Mouse (Mus musculus): ENCODE measurements around the gene Fam76a. TPM values are rescaled to one million over a fixed set of nuclear protein-coding genes. Genes with fewer than 3 reads are reported as not detected.
"Not testable (repeated sequence)": the region's sequence is repeated elsewhere in the genome, so short reads cannot be mapped to it uniquely, and the experiment has no call there.

The Fam76a gene
- total RNA-seq, 1 experiment from 2014 or later, result 35.4 TPM

GRCm38 (mm10) chr4:132946047-132947001, 24.0 kb upstream of the Fam76a start:
- ATAC-seq (ENCODE audit: extremely low read depth, insufficient number of reproducible peaks, low FRiP score, poor library complexity, severe bottlenecking), result peak; percentile 27; the same call in 1 of the 2 replicates

- ATAC-seq (ENCODE audit: extremely low read depth, insufficient number of reproducible peaks, low FRiP score, poor library complexity, severe bottlenecking), result peak; percentile 85
Measured at GRCm38 (mm10) chr4:132945261-132946046, 23.1 kb upstream of the Fam76a start.

GRCm38 (mm10) chr4:132944776-132945175, 22.4 kb upstream of the Fam76a start:
- no peak for ATAC-seq (ENCODE audit: extremely low read depth, insufficient number of reproducible peaks, low FRiP score, poor library complexity, severe bottlenecking)

- no peak for ATAC-seq (ENCODE audit: extremely low read depth, insufficient number of reproducible peaks, low FRiP score, poor library complexity, severe bottlenecking)
Measured at GRCm38 (mm10) chr4:132944106-132944505, 21.7 kb upstream of the Fam76a start.

GRCm38 (mm10) chr4:132943088-132943487, 20.7 kb upstream of the Fam76a start:
- no peak for ATAC-seq (ENCODE audit: extremely low read depth, insufficient number of reproducible peaks, low FRiP score, poor library complexity, severe bottlenecking)

- no peak for ATAC-seq (ENCODE audit: extremely low read depth, insufficient number of reproducible peaks, low FRiP score, poor library complexity, severe bottlenecking)
Measured at GRCm38 (mm10) chr4:132941012-132941729, 18.8 kb upstream of the Fam76a start.

- peak; percentile 54; the same call in 1 of the 2 replicates for ATAC-seq (ENCODE audit: extremely low read depth, insufficient number of reproducible peaks, low FRiP score, poor library complexity, severe bottlenecking)
Measured at GRCm38 (mm10) chr4:132939421-132940127, 17.2 kb upstream of the Fam76a start.

GRCm38 (mm10) chr4:132938181-132938941, 16.0 kb upstream of the Fam76a start:
- ATAC-seq (ENCODE audit: extremely low read depth, insufficient number of reproducible peaks, low FRiP score, poor library complexity, severe bottlenecking), result no peak

- ATAC-seq (ENCODE audit: extremely low read depth, insufficient number of reproducible peaks, low FRiP score, poor library complexity, severe bottlenecking), result no peak
Measured at GRCm38 (mm10) chr4:132934639-132935038, 12.3 kb upstream of the Fam76a start.

GRCm38 (mm10) chr4:132932752-132933404, 10.5 kb upstream of the Fam76a start:
- no peak for ATAC-seq (ENCODE audit: extremely low read depth, insufficient number of reproducible peaks, low FRiP score, poor library complexity, severe bottlenecking)

GRCm38 (mm10) chr4:132930784-132931183, 8.4 kb upstream of the Fam76a start:
- ATAC-seq (ENCODE audit: extremely low read depth, insufficient number of reproducible peaks, low FRiP score, poor library complexity, severe bottlenecking), result peak; percentile 88

GRCm38 (mm10) chr4:132926520-132926919, 4.2 kb upstream of the Fam76a start:
- not testable (repeated sequence) for ATAC-seq (ENCODE audit: extremely low read depth, insufficient number of reproducible peaks, low FRiP score, poor library complexity, severe bottlenecking)

GRCm38 (mm10) chr4:132922061-132922530, 262 bp downstream of the Fam76a start:
- ATAC-seq (ENCODE audit: extremely low read depth, insufficient number of reproducible peaks, low FRiP score, poor library complexity, severe bottlenecking), result no peak; the same call in 1 of the 2 replicates

- no peak for ATAC-seq (ENCODE audit: extremely low read depth, insufficient number of reproducible peaks, low FRiP score, poor library complexity, severe bottlenecking)
Measured at GRCm38 (mm10) chr4:132921488-132921887, 870 bp downstream of the Fam76a start.

GRCm38 (mm10) chr4:132920171-132920570, 2.2 kb downstream of the Fam76a start:
- no peak for ATAC-seq (ENCODE audit: extremely low read depth, insufficient number of reproducible peaks, low FRiP score, poor library complexity, severe bottlenecking)

GRCm38 (mm10) chr4:132918493-132918892, 3.9 kb downstream of the Fam76a start:
- ATAC-seq (ENCODE audit: extremely low read depth, insufficient number of reproducible peaks, low FRiP score, poor library complexity, severe bottlenecking), result not testable (repeated sequence)

GRCm38 (mm10) chr4:132912156-132912555, 10.2 kb downstream of the Fam76a start:
- ATAC-seq (ENCODE audit: extremely low read depth, insufficient number of reproducible peaks, low FRiP score, poor library complexity, severe bottlenecking), result no peak

All from neutrophil, adult 5-6 weeks (primary cell).